Mouse (Mus musculus) stomach, embryonic 16.5 days (tissue): Measurements from ENCODE around the gene Mlst8. TPM values are rescaled to one million over a fixed set of nuclear protein-coding genes. Genes with fewer than 3 reads are reported as not detected.
"Not testable (repeated sequence)": the region's sequence is repeated elsewhere in the genome, so short reads cannot be mapped to it uniquely, and the experiment has no call there.

Source experiments
- ATAC-seq: fragments of 200-750 bp; cut with Nextera tagmentation; 2 replicates; pipeline ENCODE4 v1.8.0; 2017; ENCODE audit warnings: moderate number of reproducible peaks, moderate TSS enrichment; ENCODE audit not compliant: insufficient read depth, low FRiP score
- H3K27ac ChIP-seq: fragments of 300-500 bp; sonication (generic); 2 replicates; pipeline ENCODE4 v1.5.1; 2014; ENCODE audit warnings: low read length
- H3K27me3 ChIP-seq: fragments of 300-500 bp; sonication (generic); 2 replicates; pipeline ENCODE4 v1.6.1; 2014; ENCODE audit warnings: low read length, control low read depth, mixed read lengths; ENCODE audit not compliant: control insufficient read depth, insufficient read depth
- H3K36me3 ChIP-seq: fragments of 300-500 bp; sonication (generic); 2 replicates; pipeline ENCODE4 v1.6.1; 2014; ENCODE audit warnings: low read length; ENCODE audit not compliant: control insufficient read depth, insufficient read depth
- H3K4me1 ChIP-seq: fragments of 300-500 bp; sonication (generic); 2 replicates; pipeline ENCODE4 v1.6.1; 2014; ENCODE audit warnings: low read length, control low read depth, mixed read lengths; ENCODE audit not compliant: control insufficient read depth, insufficient read depth
- H3K4me2 ChIP-seq: fragments of 300-500 bp; sonication (generic); 2 replicates; pipeline ENCODE4 v1.6.1; 2014; ENCODE audit warnings: low read depth, low read length, mixed read lengths
- H3K4me3 ChIP-seq: fragments of 300-500 bp; sonication (generic); replicated peaks from 2 replicates; pipeline ENCODE4 v1.5.1; 2014; ENCODE audit warnings: mild to moderate bottlenecking, low read length
- H3K9ac ChIP-seq: fragments of 300-500 bp; sonication (generic); 2 replicates; pipeline ENCODE4 v1.6.1; 2014; ENCODE audit warnings: low read length
- H3K9me3 ChIP-seq: fragments of 300-500 bp; sonication (generic); replicated peaks from 2 replicates; pipeline ENCODE4 v1.6.1; 2016; ENCODE audit warnings: low read length, control low read depth; ENCODE audit not compliant: control insufficient read depth
- WGBS: fragments of 180-500 bp; shearing (Covaris S2); extraction: QIAGEN DNeasy Blood & Tissue Kit; methylation state at CpG from one replicate; pipeline ENCODE4 v1.1.7; 2014; 5-methylcytosine and 5-hydroxymethylcytosine counted together
- polyA plus RNA-seq: library from polyadenylated mRNA; unstranded; fragments of >200 nt; fragmentation: Nextera tagmentation; extraction: Ambion mirVana; gene quantifications from 2 replicates; pipeline ENCODE4 v1.2.1, GENCODE M21; 2015

Gene Mlst8
- polyA plus RNA-seq, 1 experiment from 2014 or later = 29.0 TPM

DNA sequence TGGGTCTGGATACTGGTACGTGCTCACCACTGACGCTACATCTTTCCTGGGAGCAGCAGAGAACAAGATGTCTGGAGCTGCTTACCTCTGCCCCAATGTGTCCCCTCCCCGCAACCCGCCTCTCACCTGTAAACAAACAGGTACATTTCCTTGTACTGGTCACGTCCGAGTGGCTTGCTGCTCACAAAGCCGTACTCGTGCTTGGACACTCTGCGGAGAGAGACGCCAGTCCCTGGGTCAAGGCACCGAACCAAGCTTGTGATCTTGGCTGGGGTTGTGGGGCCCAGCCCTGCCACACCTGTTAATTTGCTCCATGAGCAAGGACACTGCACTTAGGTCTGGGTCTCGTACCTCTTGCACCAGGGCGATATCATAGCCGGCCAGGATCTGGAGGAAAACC is 36.8 kb downstream of the Mlst8 start:
- no peak overlapping the region for H3K4me2 ChIP-seq
- H3K27ac ChIP-seq = peak overlapping the region; percentile 50
- H3K9me3 ChIP-seq = no peaks in the 10 kb centered on the region

GRCm38 (mm10) chr17:24441148-24441547 is 37.7 kb downstream of the Mlst8 start:
- Histone ChIP-seq H3K4me3 (no peak overlapping the region), H3K9ac (no peak overlapping the region), H3K36me3 (peaks cover 23% of the 10 kb centered on the region; the same call in 1 of the 2 replicates), H3K4me1 (no peaks in the 10 kb centered on the region), H3K9me3 (no peaks in the 10 kb centered on the region), H3K4me2 (no peak overlapping the region), H3K27me3 (no peaks in the 10 kb centered on the region), H3K27ac (no peak overlapping the region; the same call in 1 of the 2 replicates)
- WGBS = 21% methylated on average over 2 of the region's 2 CpGs
- no peak for ATAC-seq

More for the DNA sequence above, 36.8 kb downstream of the Mlst8 start:
- H3K27me3 ChIP-seq = no peaks in the 10 kb centered on the region
- peak; percentile 57; the same call in 1 of the 2 replicates for ATAC-seq
- H3K36me3 ChIP-seq = peaks cover 30% of the 10 kb centered on the region; the same call in 1 of the 2 replicates
- no peak overlapping the region for H3K4me3 ChIP-seq
- 82% methylated on average over 14 of the region's 14 CpGs for WGBS
- no peaks in the 10 kb centered on the region for H3K4me1 ChIP-seq
- peak overlapping the region; percentile 17; the same call in 1 of the 2 replicates for H3K9ac ChIP-seq

DNA sequence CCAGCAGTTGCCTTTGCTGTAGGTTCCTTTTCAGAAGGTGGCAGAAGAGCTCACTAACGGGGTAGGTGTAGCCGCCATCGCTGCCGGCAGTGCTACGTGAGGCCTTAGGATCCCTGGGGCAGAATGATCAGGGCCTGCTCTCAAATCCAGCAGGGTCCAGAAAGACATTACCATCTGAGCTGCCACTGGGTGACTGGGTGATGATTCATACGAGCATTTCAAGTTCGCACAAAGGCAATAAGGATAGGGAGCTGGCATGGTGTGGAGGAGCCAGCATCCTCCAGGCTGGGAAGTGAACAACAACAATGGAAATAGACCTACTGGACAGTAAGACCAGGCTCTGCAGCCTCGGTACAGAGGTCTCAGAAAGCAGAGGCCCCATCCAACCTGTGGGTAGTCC is 38.5 kb downstream of the Mlst8 start:
- Histone ChIP-seq H3K27me3 (no peaks in the 10 kb centered on the region), H3K27ac (no peak overlapping the region), H3K36me3 (peaks cover 17% of the 10 kb centered on the region; the same call in 1 of the 2 replicates), H3K4me3 (no peak overlapping the region), H3K4me1 (no peaks in the 10 kb centered on the region), H3K9ac (no peak overlapping the region), H3K4me2 (no peak overlapping the region), H3K9me3 (no peaks in the 10 kb centered on the region)
- ATAC-seq = no peak
- WGBS = 89% methylated on average over 8 of the region's 8 CpGs

GRCm38 (mm10) chr17:24437016-24437415 is 41.9 kb downstream of the Mlst8 start:
- Histone ChIP-seq H3K4me3 (no peak overlapping the region), H3K27ac (no peak overlapping the region), H3K27me3 (no peaks in the 10 kb centered on the region), H3K9me3 (no peaks in the 10 kb centered on the region), H3K9ac (no peak overlapping the region), H3K4me2 (no peak overlapping the region), H3K36me3 (peaks cover 13% of the 10 kb centered on the region; the same call in 1 of the 2 replicates), H3K4me1 (no peaks in the 10 kb centered on the region)
- 66% methylated on average over 5 of the region's 5 CpGs for WGBS
- peak; percentile 3; the same call in 1 of the 2 replicates for ATAC-seq

- Histone ChIP-seq H3K27me3 (no peaks in the 10 kb centered on the region), H3K4me3 (no peak overlapping the region), H3K27ac (peak overlapping the region; percentile 56), H3K9me3 (no peaks in the 10 kb centered on the region), H3K4me1 (peaks cover 4% of the 10 kb centered on the region; the same call in 1 of the 2 replicates), H3K36me3 (peaks cover 8% of the 10 kb centered on the region), H3K4me2 (peak overlapping the region; percentile 1), H3K9ac (peak overlapping the region; percentile 38; the same call in 1 of the 2 replicates)
- peak; percentile 57; the same call in 1 of the 2 replicates for ATAC-seq
- 72% methylated on average over 14 of the region's 14 CpGs for WGBS
Observed at GRCm38 (mm10) chr17:24429201-24429983, 49.5 kb downstream of the Mlst8 start.

DNA sequence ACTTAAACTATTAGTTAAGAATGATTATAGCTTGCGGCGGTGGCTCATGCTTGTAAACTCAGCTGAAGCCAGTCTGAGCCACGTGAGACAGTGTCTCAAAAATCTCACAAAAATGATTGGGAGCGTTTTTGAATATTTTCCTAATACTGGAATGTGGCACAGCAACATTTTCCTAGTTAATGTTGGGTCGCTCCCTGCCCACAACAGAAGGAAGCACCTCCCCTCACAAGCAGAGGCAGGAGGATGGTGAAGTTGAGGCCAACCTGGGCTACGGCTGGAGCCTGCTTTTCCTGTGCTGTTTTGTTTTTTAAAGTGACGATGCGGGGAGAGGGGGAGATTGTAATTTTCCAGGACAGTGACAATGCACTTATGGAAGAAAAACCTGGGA is 51.7 kb downstream of the Mlst8 start:
- Histone ChIP-seq H3K9me3 (no peaks in the 10 kb centered on the region), H3K27me3 (no peaks in the 10 kb centered on the region), H3K4me3 (peak overlapping the region; percentile 84), H3K4me2 (peak overlapping the region; percentile 73), H3K9ac (peak overlapping the region; percentile 94), H3K27ac (peak overlapping the region; percentile 97), H3K4me1 (peaks cover 4% of the 10 kb centered on the region; the same call in 1 of the 2 replicates), H3K36me3 (peaks cover 22% of the 10 kb centered on the region)
- 2% methylated on average over 8 of the region's 8 CpGs for WGBS
- no peak for ATAC-seq

GRCm38 (mm10) chr17:24426471-24427169 is 52.3 kb downstream of the Mlst8 start, which contains the start of gene Eci1:
Eci1 (plus strand) TSS chr17:24426641.
- Histone ChIP-seq H3K4me2 (peak within 1 kb of the TSS; percentile 73), H3K9ac (peak within 1 kb of the TSS; percentile 94), H3K27me3 (no peaks in the 10 kb centered on the region), H3K27ac (peak within 1 kb of the TSS; percentile 97), H3K36me3 (peaks cover 23% of the 10 kb centered on the region), H3K4me3 (peak within 1 kb of the TSS; percentile 84), H3K9me3 (no peaks in the 10 kb centered on the region), H3K4me1 (peaks cover 4% of the 10 kb centered on the region; the same call in 1 of the 2 replicates)
- ATAC-seq = peak; percentile 98
- under 1% methylated on average over 47 of the region's 48 CpGs for WGBS

- 85% methylated on average over 7 of the region's 7 CpGs for WGBS
- Histone ChIP-seq H3K9me3 (no peaks in the 10 kb centered on the region), H3K36me3 (peaks cover 30% of the 10 kb centered on the region), H3K9ac (peak overlapping the region; percentile 94; the same call in 1 of the 2 replicates), H3K27me3 (no peaks in the 10 kb centered on the region), H3K4me3 (no peak overlapping the region; the same call in 1 of the 2 replicates), H3K4me2 (peak overlapping the region; percentile 73), H3K4me1 (peaks cover 4% of the 10 kb centered on the region; the same call in 1 of the 2 replicates), H3K27ac (peak overlapping the region; percentile 97)
- ATAC-seq = no peak
Observed at GRCm38 (mm10) chr17:24425905-24426304, 53.0 kb downstream of the Mlst8 start.

DNA sequence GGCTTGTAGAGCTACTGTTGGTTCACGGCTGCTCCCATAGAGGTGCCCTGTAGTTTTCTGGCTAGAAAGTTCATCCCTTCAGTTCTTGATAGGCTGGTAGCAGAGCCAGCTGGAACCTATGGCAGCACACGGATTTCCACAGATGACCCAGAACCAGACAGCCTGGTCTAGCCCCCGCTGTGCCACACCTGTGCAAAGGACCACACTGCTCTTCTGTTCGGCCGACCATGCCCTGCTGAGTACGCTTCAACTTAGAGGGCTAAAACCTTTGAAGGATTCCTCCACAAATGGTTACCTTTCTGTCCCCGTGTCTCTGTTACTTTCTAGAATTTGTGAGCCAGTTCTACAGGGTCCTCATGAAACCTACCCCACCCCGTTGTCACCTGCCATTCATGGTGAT is 53.6 kb downstream of the Mlst8 start:
- not testable (repeated sequence) for H3K9me3 ChIP-seq, H3K27ac ChIP-seq, H3K27me3 ChIP-seq, H3K9ac ChIP-seq, H3K4me2 ChIP-seq, ATAC-seq, H3K4me1 ChIP-seq, H3K4me3 ChIP-seq
- WGBS = 82% methylated on average over 6 of the region's 8 CpGs
- peaks cover 34% of the 10 kb centered on the region for H3K36me3 ChIP-seq
